Mouse (Mus musculus): Measurements from ENCODE around the gene Sema3d.

The Sema3d gene

DNA sequence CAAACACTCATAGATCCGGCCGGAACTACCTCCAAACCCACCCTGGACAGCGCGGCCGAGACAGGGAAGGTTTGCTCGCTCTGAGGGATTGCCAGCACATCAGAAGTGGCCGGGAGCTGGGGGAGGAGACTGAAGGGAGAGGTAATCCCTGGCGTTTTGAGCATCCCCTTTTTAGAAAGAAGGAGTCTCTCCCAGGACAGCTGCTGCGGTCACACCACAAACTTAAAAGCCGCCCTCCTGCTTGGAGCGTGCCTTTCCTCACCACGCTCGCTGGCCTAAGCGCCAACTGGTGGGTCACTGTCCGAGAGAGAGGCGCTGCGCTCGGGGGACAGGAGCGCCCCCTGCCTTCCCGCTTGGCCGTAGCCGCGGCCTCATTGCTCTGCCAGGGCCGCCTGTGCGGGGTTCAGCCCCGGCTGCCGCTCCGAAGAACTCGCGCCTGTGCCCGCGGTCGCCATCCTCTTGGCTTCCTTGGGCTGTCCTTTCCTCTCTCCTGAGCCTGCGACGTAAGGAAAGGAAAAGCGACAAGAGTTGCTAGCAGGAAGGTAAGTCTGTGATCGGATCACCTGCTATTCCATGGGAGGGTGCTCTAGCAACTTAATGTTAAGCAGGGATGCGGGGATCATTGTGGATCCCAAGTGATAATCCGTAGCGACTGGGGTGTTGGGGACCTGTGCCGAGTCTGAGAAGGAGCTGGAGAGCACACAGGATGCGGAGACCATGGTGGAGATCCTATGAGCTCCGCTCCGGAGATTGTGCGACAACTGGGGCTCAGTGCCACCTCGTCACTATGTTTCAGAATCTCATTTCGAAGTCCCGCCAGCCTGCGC lies at the start of gene Sema3d:
Sema3d (plus strand) TSS at position 253 of the 827 bp plus-strand sequence.
- peak; percentile 62 to 70 for DNase-seq (ENCODE audit: low spot score in 2 of 2)

DNA sequence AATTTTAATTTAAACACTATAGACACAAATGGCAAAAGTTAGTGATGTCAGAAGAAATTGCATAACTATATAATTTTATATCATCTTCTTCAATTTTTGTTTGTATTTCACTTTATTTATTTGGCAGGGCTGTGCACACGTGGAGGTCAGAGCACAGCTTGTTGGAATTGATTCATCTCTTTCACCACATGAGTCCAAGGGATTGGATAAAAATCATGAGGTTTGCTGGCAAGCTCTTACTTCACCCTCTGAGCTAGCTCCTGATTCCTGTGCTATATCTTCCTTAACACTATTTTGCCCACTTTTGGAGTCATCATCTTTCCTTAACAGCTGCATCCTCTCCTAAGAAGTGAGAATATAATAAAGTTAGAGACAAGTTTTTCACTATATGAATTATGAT lies 5.9 kb upstream of the Sema3d start:
- DNase-seq (ENCODE audit: low spot score in 2 of 2), result no peak

DNA sequence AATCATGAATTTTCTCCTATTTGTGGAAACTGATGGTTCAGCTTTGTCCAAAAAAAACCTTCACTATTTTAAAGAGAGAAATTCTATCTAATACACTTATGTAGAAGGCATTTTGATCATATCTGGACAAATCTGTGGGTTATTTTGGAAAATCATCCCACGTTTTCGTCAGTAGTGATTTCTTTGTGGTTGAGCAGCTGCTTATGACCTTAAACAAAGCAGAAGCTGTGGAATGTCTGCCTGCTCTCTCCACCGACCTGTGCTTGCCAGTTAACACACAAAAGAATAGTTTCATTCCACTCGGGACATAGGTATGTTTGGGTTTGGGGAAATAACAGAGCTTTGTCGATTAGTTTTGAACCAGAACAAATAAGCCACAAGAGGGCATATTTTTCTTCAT lies 4.3 kb upstream of the Sema3d start:
- no peak for DNase-seq (ENCODE audit: low spot score in 2 of 2)

- no peak for DNase-seq (ENCODE audit: low spot score in 2 of 2)
Observed at GRCm38 (mm10) chr5:12382010-12382409, 1.2 kb upstream of the Sema3d start.

GRCm38 (mm10) chr5:12383960-12384285 lies 738 bp downstream of the Sema3d start:
- peak in 1 of 2 experiments; percentile 2 for DNase-seq (ENCODE audit: low spot score in 2 of 2)

DNA sequence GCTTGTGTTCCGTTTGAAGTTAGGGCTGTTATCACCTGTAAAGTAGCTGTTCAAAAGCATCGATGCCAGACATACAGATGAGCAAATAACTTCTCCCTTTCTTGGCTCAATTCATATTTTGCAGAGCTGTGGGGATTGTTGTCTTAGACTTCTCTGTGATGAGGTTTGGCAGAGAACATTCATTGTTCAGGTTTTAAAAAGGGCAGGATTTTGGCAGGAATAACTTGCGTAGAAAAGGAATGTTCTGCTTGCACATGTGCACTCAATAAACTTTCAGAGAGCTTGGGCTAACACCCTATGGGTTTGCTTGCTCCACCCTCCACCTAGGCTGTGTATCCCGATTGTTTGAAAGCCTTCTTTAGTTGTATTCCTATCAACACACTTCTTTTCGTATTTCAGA lies 9.5 kb downstream of the Sema3d start:
- no peak for DNase-seq (ENCODE audit: low spot score in 2 of 2)

DNA sequence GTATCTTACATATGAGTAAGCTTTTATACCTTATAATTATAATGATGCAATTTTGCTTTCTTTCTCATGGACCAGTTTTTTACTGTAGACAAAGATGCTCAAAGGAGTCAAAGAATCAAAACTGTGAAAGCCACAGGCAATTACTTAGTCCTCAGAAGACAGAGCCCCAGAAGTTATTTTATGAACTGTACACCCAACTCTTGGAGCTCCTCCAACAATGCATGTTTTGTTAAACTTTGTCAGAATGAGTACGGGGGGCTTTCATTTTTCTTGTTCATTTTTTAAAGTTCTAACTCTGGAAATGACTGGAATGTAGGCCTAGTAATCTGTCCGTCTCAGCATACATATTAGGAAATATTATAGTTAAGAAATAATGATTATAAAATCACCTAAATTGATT lies 16.1 kb downstream of the Sema3d start:
- DNase-seq (ENCODE audit: low spot score in 2 of 2), result no peak

- no peak for DNase-seq (ENCODE audit: low spot score in 2 of 2)
Observed at GRCm38 (mm10) chr5:12404229-12404628, 21.0 kb downstream of the Sema3d start.

DNA sequence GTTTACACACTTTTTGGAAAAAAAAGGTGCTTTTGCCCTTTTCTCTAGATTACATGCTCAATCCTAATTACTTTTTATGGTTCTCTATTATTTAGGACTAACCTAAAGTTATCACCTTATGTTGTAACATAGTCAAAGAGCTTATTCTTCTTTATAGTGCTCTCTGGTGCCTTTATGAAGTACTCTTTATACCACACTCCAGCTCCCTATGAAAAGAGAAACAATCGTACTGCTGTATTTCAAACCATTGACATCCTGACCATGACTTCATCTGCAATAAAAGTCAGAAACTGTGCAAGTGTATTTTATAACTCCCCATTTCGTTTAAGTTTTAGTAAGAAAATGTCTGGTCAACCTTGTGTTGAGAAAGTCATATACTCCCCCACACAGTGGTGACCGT lies 29.4 kb downstream of the Sema3d start:
- DNase-seq (ENCODE audit: low spot score in 2 of 2), result no peak

- no peak for DNase-seq (ENCODE audit: low spot score in 2 of 2)
Observed at GRCm38 (mm10) chr5:12423264-12423663, 40.1 kb downstream of the Sema3d start.

DNA sequence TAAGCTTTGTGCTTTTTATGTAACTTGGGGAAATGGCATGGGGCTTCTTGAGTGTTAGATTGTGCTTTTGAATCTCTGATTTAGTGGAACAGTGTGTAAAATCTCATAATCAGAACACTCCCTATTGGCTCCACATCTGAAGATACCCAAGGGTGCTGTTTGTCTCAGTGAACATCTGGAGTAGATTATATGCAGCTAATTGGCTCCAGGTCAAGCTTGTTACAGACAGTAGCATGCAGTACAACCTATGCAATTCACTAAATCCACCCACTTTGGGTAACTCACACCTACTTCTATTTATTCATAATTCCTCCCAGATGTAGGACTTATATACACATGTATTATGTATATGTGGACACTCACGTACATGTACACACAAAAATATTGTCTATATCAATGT lies 58.6 kb downstream of the Sema3d start:
- no peak for DNase-seq (ENCODE audit: low spot score in 2 of 2)

DNA sequence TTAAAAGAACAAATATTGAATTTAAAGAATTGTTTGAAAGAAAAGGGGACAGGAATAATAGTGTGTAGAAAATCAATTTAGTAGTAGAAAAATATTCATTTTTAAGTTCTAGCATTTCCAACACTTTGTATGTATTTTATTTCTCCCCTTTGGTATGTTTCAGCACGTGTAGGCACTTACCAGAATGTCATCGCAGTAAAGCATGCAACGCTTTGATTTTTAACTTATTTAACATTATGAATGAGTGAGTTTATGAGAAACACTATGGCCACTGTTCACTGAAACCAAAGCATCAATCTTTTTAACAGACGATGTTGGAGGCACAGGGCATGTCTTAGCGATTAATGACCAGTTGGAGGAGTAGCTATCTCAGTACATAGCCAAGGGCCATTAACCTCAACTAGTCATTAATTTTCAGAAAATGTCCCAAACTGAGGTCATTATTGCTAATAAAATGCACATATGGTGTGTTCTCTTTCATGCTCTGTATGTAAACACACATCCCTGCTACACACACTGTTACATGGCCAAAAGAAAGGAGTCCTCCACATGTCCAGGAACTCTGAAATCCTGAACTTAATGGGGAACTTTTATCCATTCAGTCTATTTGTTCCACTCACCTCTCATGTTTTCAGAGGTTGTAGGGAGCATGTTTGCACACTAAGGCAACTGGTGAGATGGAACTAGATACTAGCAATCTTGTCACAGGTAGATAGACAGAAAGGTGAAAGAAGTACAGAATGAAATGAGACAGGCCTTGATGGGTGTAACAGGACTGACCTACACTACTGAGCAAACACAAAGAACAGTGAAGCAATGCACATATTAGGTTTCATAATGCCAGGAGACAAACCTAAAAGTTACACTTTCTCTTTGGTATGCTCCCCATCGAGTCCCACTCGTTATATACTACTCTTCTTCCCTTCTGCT lies 59.3 kb downstream of the Sema3d start:
- DNase-seq (ENCODE audit: low spot score in 2 of 2), result no peak

DNA sequence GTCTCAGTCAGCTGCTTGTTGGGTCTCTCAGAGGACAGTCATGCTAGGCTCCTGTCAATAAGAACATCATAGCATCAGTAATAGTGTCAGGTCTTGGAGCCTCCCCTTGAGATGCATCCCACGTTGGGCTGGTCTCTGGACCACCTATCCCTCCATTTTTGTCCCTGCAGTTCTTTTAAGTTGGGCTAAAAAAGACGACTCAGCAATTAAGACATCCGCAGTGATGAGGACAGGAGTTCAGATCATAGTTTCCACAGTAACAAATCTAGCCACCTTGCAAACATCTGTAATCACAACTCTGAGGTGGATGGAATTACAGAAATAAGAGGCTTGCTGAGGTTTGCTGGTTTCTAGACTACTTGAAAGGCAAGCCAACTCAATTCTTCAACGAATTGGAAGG lies 67.9 kb downstream of the Sema3d start:
- no peak for DNase-seq (ENCODE audit: low spot score in 2 of 2)

- DNase-seq (ENCODE audit: low spot score in 2 of 2), result no peak
Observed at GRCm38 (mm10) chr5:12454946-12455345, 71.8 kb downstream of the Sema3d start.

DNA sequence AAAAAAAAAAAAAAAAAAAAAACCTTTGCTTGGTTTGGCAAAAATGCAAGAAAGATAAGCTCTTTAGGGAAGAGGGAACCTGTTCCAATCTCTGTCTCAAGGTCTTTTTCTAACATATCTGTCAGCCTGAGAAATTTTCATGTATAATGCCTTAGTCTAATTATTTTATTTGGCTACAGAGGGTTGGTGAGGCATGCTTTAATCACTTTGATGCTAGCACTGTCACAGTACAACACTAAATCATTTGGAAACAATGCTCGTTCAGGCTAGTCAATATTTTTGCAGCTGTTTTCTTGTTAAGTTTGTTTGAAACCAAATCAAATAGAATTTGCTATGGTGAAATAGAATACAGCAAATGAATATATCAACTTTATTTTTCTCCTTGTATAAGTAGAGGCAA lies 74.3 kb downstream of the Sema3d start:
- no peak for DNase-seq (ENCODE audit: low spot score in 2 of 2)

DNA sequence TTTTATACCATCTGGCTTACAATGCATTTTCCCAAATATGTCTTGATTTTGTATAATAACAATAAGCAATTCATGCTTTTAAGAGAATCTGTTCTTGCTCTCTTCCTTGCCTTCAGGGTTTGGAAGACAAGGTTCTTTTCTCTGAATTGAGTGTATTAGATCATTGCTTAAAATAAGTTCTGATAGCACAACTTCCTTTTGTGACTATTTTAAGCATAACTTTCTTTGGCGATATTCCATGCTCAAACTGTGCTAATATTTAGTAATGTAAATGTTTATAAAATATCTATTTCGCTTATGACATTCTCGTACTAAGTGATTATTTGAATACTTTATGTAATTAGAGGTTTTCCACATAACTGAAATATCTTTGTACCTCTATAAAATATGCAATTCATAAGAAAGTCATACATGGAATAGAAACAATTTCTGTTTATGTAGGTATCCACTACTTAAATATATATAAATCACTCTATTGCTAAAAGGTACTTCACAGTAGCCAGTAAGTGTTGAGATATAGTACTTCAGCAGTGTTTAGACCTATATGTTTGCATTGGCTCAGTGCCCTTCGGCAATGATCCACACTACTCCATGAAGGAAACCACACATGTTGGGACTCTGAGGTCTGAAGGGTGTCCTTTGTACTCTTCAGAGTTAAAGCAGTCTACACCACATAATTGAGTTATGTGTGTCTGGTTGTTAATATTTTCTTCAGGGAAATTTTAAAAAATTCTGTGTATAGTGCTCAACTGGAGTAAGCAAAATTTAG lies 84.6 kb downstream of the Sema3d start:
- no peak for DNase-seq (ENCODE audit: low spot score in 2 of 2)

- DNase-seq (ENCODE audit: low spot score in 2 of 2), result no peak
Observed at GRCm38 (mm10) chr5:12474904-12475638, 91.9 kb downstream of the Sema3d start.

DNA sequence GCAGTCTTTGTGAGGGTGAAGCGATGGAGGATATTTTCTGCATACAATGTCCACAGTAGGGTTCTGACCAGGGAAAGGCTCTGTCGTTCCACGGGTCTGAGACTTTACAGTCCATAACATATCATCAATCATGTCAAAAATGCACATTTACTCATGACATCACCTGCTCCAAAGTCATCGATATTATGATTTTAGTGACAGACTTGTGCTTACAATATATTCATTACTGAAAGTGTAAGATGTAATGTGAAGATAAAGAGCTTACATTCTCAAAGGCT lies 92.4 kb downstream of the Sema3d start:
- no peak for DNase-seq (ENCODE audit: low spot score in 2 of 2)

DNA sequence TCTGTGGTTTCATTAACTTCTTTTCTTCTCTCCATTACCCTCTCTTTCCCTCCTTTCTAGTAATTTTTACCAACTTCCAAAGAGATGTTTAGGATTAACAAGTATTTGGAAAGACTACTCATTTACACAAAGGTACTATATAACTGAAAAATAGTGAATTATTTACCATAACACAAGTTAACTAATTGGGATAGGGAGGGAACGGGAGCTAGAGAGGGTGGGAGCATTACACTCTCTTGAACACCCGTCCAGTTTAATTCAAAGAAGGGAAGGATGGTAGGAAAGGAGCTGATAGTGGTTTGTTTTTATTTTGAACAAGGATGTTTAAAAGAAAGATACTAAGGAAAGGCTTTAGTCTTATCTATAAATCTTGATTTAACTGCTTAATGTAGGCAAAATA lies 104.7 kb downstream of the Sema3d start:
- no peak for DNase-seq (ENCODE audit: low spot score in 2 of 2)

GRCm38 (mm10) chr5:12491704-12492103 lies 108.5 kb downstream of the Sema3d start:
- DNase-seq (ENCODE audit: low spot score in 2 of 2), result no peak

DNA sequence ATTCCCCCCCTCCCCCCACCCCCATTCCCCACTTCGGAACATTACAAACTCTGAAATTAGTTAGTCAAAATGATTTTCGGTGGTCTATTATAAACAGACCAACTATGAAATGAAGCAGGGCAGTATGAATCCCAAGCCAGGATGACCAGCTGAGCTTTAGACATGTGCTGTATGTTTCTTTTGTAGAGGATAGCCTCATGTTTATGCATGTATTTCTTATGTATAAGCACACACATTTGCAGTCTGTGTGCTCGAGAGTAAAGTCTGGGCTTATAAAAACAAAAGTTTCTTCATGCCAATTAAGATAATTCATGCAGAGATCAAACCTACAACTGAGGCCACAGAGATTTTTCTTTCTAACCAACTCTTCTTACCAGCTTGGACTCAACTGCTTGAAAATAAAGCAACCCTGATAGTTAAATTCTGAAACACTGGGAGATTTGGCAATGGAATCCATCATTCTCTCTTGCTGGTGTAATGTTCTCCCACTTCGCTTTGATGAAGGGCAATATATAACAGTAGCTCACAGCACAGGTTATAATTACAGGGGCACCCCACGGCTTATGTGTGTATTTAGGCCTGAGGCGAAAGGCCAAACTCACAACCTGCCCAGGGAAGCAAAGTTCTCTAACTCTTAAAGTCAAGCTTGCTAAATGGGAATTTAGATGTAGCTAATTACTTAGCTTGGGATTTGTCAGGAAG lies 115.2 kb downstream of the Sema3d start:
- DNase-seq (ENCODE audit: low spot score in 2 of 2), result no peak
